Mouse (Mus musculus): Measurements from ENCODE around the gene Mfrp. TPM values are rescaled to one million over a fixed set of nuclear protein-coding genes. Genes with fewer than 3 reads are reported as not detected.
A peak's percentile ranks its signal among the peaks of the same experiment; 100 is the strongest.

The Mfrp gene
- polyA plus RNA-seq, 1 experiment from 2014 or later: 0.14 TPM

DNA sequence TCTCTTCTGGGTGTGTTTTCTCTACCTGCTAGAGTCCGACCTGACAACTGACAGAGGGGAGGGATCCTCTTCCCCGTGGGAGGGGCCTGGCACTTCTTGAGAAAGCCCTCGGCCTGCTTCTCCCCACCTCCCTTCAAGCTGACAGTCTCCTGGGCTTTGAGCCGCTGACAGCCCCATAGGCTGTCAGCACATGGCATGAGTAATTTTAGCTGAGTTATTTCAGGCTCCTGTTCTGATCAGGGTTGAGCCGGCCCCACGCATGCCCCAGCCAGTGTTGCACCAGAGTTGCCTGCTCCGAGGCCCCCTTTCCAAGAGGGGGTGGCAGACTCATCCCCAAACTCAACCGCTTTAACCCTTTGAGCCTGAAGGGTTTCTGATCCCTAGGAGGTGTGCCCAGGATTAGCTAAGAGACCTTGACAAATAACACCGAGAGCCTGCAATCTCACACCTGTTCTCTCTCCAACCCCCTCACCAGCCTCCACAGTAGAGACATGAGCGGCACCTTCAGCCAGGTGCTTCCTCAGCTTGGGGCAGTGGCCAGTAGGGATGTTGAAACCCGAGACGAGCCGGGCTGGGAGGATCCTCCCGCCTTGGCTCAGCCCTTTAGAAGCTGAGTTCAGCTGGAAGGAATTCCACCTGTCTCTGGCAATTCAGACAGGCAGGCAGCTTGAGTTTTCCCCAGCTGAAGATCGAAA lies 13.6 kb upstream of the Mfrp start:
- no peak overlapping the region for H3K4me3 ChIP-seq (ENCODE audit: low read depth, low read length)
- ATAC-seq (replicated peaks; ENCODE audit: low FRiP score) (no peak), DNase-seq (ENCODE audit: low spot score) (no peak)
- H3K9me3 ChIP-seq (ENCODE audit: control insufficient read depth, low read length): no peaks in the 10 kb centered on the region
- no peaks in the 10 kb centered on the region; the same call in 1 of the 2 replicates for H3K36me3 ChIP-seq (ENCODE audit: control insufficient read depth, insufficient read depth, low read length)
- peaks cover 31% of the 10 kb centered on the region for H3K4me1 ChIP-seq (replicated peaks; ENCODE audit: control insufficient read depth, insufficient read depth, low read length)
- peaks cover 13% of the 10 kb centered on the region; the same call in 1 of the 2 replicates for H3K27me3 ChIP-seq (replicated peaks; ENCODE audit: control insufficient read depth, insufficient read depth, low read length)
- no peak overlapping the region for H3K9ac ChIP-seq (ENCODE audit: low read depth, low read length)
- WGBS: 19% methylated on average over 15 of the region's 15 CpGs
- H3K4me2 ChIP-seq: peak overlapping the region; percentile 3; the same call in 1 of the 2 replicates
- no peak overlapping the region for H3K27ac ChIP-seq (ENCODE audit: low read depth, low read length)

GRCm38 (mm10) chr9:44088877-44089608 lies 12.5 kb upstream of the Mfrp start:
- H3K27ac ChIP-seq (ENCODE audit: low read depth, low read length): no peak overlapping the region
- peaks cover 13% of the 10 kb centered on the region; the same call in 1 of the 2 replicates for H3K27me3 ChIP-seq (replicated peaks; ENCODE audit: control insufficient read depth, insufficient read depth, low read length)
- H3K9ac ChIP-seq (ENCODE audit: low read depth, low read length): no peak overlapping the region
- WGBS: 35% methylated on average over 12 of the region's 12 CpGs
- no peak overlapping the region for H3K4me2 ChIP-seq
- no peak overlapping the region for H3K4me3 ChIP-seq (ENCODE audit: low read depth, low read length)
- H3K36me3 ChIP-seq (ENCODE audit: control insufficient read depth, insufficient read depth, low read length): no peaks in the 10 kb centered on the region; the same call in 1 of the 2 replicates
- ATAC-seq (replicated peaks; ENCODE audit: low FRiP score) (no peak), DNase-seq (ENCODE audit: low spot score) (no peak)
- H3K4me1 ChIP-seq (replicated peaks; ENCODE audit: control insufficient read depth, insufficient read depth, low read length): peaks cover 23% of the 10 kb centered on the region
- no peaks in the 10 kb centered on the region for H3K9me3 ChIP-seq (ENCODE audit: control insufficient read depth, low read length)

DNA sequence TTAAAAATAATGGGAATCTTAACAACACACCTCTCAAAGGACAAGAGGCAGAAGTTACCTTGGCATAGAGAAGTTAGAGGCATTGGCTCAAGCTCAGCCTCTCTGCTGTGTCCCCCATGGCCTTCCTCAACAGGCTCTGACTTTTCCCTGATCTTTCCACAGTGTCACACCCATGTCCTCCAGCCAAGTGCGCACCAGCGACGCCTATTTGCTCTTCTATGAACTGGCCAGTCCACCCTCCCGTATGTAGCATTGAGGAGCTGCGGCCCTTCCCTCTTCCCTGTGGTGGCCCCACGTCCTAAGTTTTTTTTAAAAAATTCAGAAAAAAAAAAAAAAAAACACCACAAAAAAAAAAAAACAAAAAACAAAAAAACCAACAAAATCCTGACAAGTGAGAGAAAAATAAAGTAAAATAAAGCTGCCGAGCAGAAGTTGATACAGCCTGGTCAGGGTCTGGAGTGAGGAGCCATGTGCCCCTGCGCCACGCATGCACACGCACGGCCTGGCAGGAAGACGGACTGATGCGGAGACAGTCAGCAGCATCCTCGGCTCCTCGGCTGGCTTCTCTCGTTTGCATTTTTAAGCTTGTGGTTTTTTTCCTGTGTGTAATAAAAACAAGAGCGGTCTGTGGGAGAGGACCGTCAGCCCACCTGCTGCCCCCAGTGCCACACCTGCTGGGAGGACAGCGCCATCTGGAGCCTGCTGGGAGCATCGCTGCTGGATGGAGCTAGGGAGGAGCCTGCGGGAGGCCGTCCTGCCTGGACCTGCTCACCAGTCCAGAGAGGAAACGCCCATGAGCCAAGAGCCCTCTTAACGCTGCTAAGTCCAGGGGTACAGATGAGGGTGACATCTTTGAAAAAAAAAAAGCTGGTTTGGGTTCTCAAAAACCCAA lies 7.7 kb upstream of the Mfrp start:
- Histone ChIP-seq H3K36me3 (ENCODE audit: control insufficient read depth, insufficient read depth, low read length) (no peaks in the 10 kb centered on the region; the same call in 1 of the 2 replicates), H3K27ac (ENCODE audit: low read depth, low read length) (no peak overlapping the region), H3K9me3 (ENCODE audit: control insufficient read depth, low read length) (no peaks in the 10 kb centered on the region), H3K27me3 (replicated peaks; ENCODE audit: control insufficient read depth, insufficient read depth, low read length) (no peaks in the 10 kb centered on the region), H3K4me3 (ENCODE audit: low read depth, low read length) (no peak overlapping the region), H3K4me1 (replicated peaks; ENCODE audit: control insufficient read depth, insufficient read depth, low read length) (no peaks in the 10 kb centered on the region; the same call in 1 of the 2 replicates), H3K4me2 (no peak overlapping the region), H3K9ac (ENCODE audit: low read depth, low read length) (no peak overlapping the region)
- 52% methylated on average over 24 of the region's 24 CpGs for WGBS
- peak; percentile 69 for DNase-seq (ENCODE audit: low spot score)
- peak; percentile 61; the same call in 1 of the 2 replicates for ATAC-seq (replicated peaks; ENCODE audit: low FRiP score)

DNA sequence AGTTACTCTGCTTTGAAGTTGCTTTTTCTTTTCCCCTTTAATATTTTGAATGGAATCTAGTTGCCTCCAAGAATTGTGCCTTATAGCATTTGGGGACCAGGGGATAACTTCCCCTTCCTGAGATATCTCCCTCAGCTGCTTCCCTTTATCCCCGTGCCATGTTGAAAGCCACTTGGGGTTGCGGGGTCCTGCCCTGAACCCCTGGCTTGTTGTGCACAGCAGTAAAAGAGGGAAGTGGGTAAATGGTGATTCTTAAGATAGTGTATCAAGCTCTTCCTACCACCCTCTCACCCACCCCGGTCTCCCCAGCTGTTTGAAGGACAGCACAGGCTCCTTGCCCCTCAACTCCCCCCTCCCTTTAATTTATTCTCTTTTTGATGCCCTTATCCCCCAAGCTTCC lies 6.8 kb upstream of the Mfrp start:
- Histone ChIP-seq H3K4me2 (no peak overlapping the region), H3K27me3 (replicated peaks; ENCODE audit: control insufficient read depth, insufficient read depth, low read length) (no peaks in the 10 kb centered on the region), H3K4me3 (ENCODE audit: low read depth, low read length) (no peak overlapping the region), H3K4me1 (replicated peaks; ENCODE audit: control insufficient read depth, insufficient read depth, low read length) (no peaks in the 10 kb centered on the region; the same call in 1 of the 2 replicates), H3K27ac (ENCODE audit: low read depth, low read length) (no peak overlapping the region), H3K9ac (ENCODE audit: low read depth, low read length) (no peak overlapping the region), H3K9me3 (ENCODE audit: control insufficient read depth, low read length) (no peaks in the 10 kb centered on the region), H3K36me3 (ENCODE audit: control insufficient read depth, insufficient read depth, low read length) (no peaks in the 10 kb centered on the region; the same call in 1 of the 2 replicates)
- 56% methylated on average over 3 of the region's 3 CpGs for WGBS
- ATAC-seq (replicated peaks; ENCODE audit: low FRiP score) (no peak), DNase-seq (ENCODE audit: low spot score) (no peak)

- Histone ChIP-seq H3K9ac (ENCODE audit: low read depth, low read length) (no peak overlapping the region), H3K27me3 (replicated peaks; ENCODE audit: control insufficient read depth, insufficient read depth, low read length) (no peaks in the 10 kb centered on the region), H3K4me1 (replicated peaks; ENCODE audit: control insufficient read depth, insufficient read depth, low read length) (no peaks in the 10 kb centered on the region; the same call in 1 of the 2 replicates), H3K36me3 (ENCODE audit: control insufficient read depth, insufficient read depth, low read length) (no peaks in the 10 kb centered on the region), H3K4me2 (no peak overlapping the region), H3K9me3 (ENCODE audit: control insufficient read depth, low read length) (no peaks in the 10 kb centered on the region), H3K27ac (ENCODE audit: low read depth, low read length) (no peak overlapping the region), H3K4me3 (ENCODE audit: low read depth, low read length) (no peak overlapping the region)
- ATAC-seq (replicated peaks; ENCODE audit: low FRiP score): no peak
- 88% methylated on average over 9 of the region's 9 CpGs for WGBS
- DNase-seq (ENCODE audit: low spot score): no peak
Observed at GRCm38 (mm10) chr9:44095781-44096180, 5.7 kb upstream of the Mfrp start.

- no peak for DNase-seq (ENCODE audit: low spot score)
- 57% methylated on average over 9 of the region's 9 CpGs for WGBS
- ATAC-seq (replicated peaks; ENCODE audit: low FRiP score): no peak
Observed at GRCm38 (mm10) chr9:44096536-44096935, 5.0 kb upstream of the Mfrp start.

GRCm38 (mm10) chr9:44104881-44105280 lies 3.4 kb downstream of the Mfrp start:
- H3K36me3 ChIP-seq (ENCODE audit: control insufficient read depth, insufficient read depth, low read length): peaks cover 11% of the 10 kb centered on the region
- peaks cover 29% of the 10 kb centered on the region for H3K4me1 ChIP-seq (replicated peaks; ENCODE audit: control insufficient read depth, insufficient read depth, low read length)
- WGBS: 90% methylated on average over 7 of the region's 7 CpGs
- ATAC-seq (replicated peaks; ENCODE audit: low FRiP score) (no peak), DNase-seq (ENCODE audit: low spot score) (no peak)
- no peaks in the 10 kb centered on the region for H3K27me3 ChIP-seq (replicated peaks; ENCODE audit: control insufficient read depth, insufficient read depth, low read length)
- no peak overlapping the region for H3K4me2 ChIP-seq
- H3K4me3 ChIP-seq (ENCODE audit: low read depth, low read length): no peak overlapping the region
- no peaks in the 10 kb centered on the region for H3K9me3 ChIP-seq (ENCODE audit: control insufficient read depth, low read length)
- H3K27ac ChIP-seq (ENCODE audit: low read depth, low read length): no peak overlapping the region
- no peak overlapping the region for H3K9ac ChIP-seq (ENCODE audit: low read depth, low read length)

More at GRCm38 (mm10) chr9:44096536-44096935, 5.0 kb upstream of the Mfrp start:
- no peak overlapping the region for H3K4me3 ChIP-seq (ENCODE audit: low read depth, low read length)
- no peak overlapping the region for H3K27ac ChIP-seq (ENCODE audit: low read depth, low read length)
- H3K4me1 ChIP-seq (replicated peaks; ENCODE audit: control insufficient read depth, insufficient read depth, low read length): no peaks in the 10 kb centered on the region; the same call in 1 of the 2 replicates
- no peaks in the 10 kb centered on the region for H3K36me3 ChIP-seq (ENCODE audit: control insufficient read depth, insufficient read depth, low read length)
- no peaks in the 10 kb centered on the region for H3K9me3 ChIP-seq (ENCODE audit: control insufficient read depth, low read length)
- no peak overlapping the region for H3K4me2 ChIP-seq
- H3K27me3 ChIP-seq (replicated peaks; ENCODE audit: control insufficient read depth, insufficient read depth, low read length): no peaks in the 10 kb centered on the region
- H3K9ac ChIP-seq (ENCODE audit: low read depth, low read length): no peak overlapping the region

GRCm38 (mm10) chr9:44105781-44106180 lies 4.3 kb downstream of the Mfrp start:
- H3K9ac ChIP-seq (ENCODE audit: low read depth, low read length): no peak overlapping the region
- DNase-seq (ENCODE audit: low spot score): no peak
- no peak overlapping the region for H3K27ac ChIP-seq (ENCODE audit: low read depth, low read length)
- H3K4me1 ChIP-seq (replicated peaks; ENCODE audit: control insufficient read depth, insufficient read depth, low read length): peaks cover 38% of the 10 kb centered on the region
- no peak overlapping the region for H3K4me2 ChIP-seq
- no peaks in the 10 kb centered on the region for H3K27me3 ChIP-seq (replicated peaks; ENCODE audit: control insufficient read depth, insufficient read depth, low read length)
- no peaks in the 10 kb centered on the region for H3K9me3 ChIP-seq (ENCODE audit: control insufficient read depth, low read length)
- no peak overlapping the region for H3K4me3 ChIP-seq (ENCODE audit: low read depth, low read length)
- ATAC-seq (replicated peaks; ENCODE audit: low FRiP score): no peak
- H3K36me3 ChIP-seq (ENCODE audit: control insufficient read depth, insufficient read depth, low read length): peaks cover 11% of the 10 kb centered on the region
- WGBS: 89% methylated on average over 10 of the region's 10 CpGs
